Mouse (Mus musculus): ENCODE measurements at regions not wholly inside any gene's neighbourhood (a gene's known extent, or its start where the extent isn't known, plus 50 kb on each side); places are given as distances from the start of the nearest gene placed in this dataset.

GRCm38 (mm10) chr2:160515621-160516020, 130.1 kb upstream of the Top1 start:
- WGBS = 52% methylated on average over 6 of the region's 6 CpGs
- Histone ChIP-seq H3K27me3 (ENCODE audit: control insufficient read depth, insufficient read depth, low read length) (no peaks in the 10 kb centered on the region), H3K4me1 (ENCODE audit: control insufficient read depth, insufficient read depth, insufficient read length) (no peaks in the 10 kb centered on the region), H3K36me3 (ENCODE audit: control insufficient read depth, insufficient read depth, low read length) (no peaks in the 10 kb centered on the region), H3K27ac (ENCODE audit: insufficient read depth, low read length) (no peak overlapping the region), H3K4me3 (ENCODE audit: extremely low read depth, insufficient read depth, insufficient read length) (no peak overlapping the region)
- no peak for DNase-seq (ENCODE audit: low read depth in 1 of 2, low spot score in 2 of 2)
- TF ChIP-seq CTCF (IDR thresholded peaks at IDR 0.05; ENCODE audit: extremely low read depth, insufficient read depth, insufficient read length, insufficient replicate concordance) (no peak), POLR2A (IDR thresholded peaks at IDR 0.05; ENCODE audit: low read depth, low read length) (no peak)

GRCm38 (mm10) chr2:160516526-160516925, 129.2 kb upstream of the Top1 start:
- TF ChIP-seq CTCF (IDR thresholded peaks at IDR 0.05; ENCODE audit: extremely low read depth, insufficient read depth, insufficient read length, insufficient replicate concordance) = no peak
- no peak for TF ChIP-seq POLR2A (IDR thresholded peaks at IDR 0.05; ENCODE audit: low read depth, low read length)
- WGBS = 36% methylated on average over 6 of the region's 6 CpGs
- no peaks in the 10 kb centered on the region for H3K4me1 ChIP-seq (ENCODE audit: control insufficient read depth, insufficient read depth, insufficient read length)
- no peaks in the 10 kb centered on the region for H3K27me3 ChIP-seq (ENCODE audit: control insufficient read depth, insufficient read depth, low read length)
- no peaks in the 10 kb centered on the region for H3K36me3 ChIP-seq (ENCODE audit: control insufficient read depth, insufficient read depth, low read length)
- no peak for DNase-seq (ENCODE audit: low read depth in 1 of 2, low spot score in 2 of 2)
- H3K27ac ChIP-seq (ENCODE audit: insufficient read depth, low read length) = no peak overlapping the region
- H3K4me3 ChIP-seq (ENCODE audit: extremely low read depth, insufficient read depth, insufficient read length) = no peak overlapping the region

GRCm38 (mm10) chr2:160525301-160526205, 120.1 kb upstream of the Top1 start:
- Histone ChIP-seq H3K4me3 (ENCODE audit: extremely low read depth, insufficient read depth, insufficient read length) (no peak overlapping the region), H3K27me3 (ENCODE audit: control insufficient read depth, insufficient read depth, low read length) (no peaks in the 10 kb centered on the region), H3K4me1 (ENCODE audit: control insufficient read depth, insufficient read depth, insufficient read length) (no peaks in the 10 kb centered on the region), H3K27ac (ENCODE audit: insufficient read depth, low read length) (no peak overlapping the region), H3K36me3 (ENCODE audit: control insufficient read depth, insufficient read depth, low read length) (no peaks in the 10 kb centered on the region)
- DNase-seq (ENCODE audit: low read depth in 1 of 2, low spot score in 2 of 2) = no peak
- WGBS = 79% methylated on average over 9 of the region's 9 CpGs
- no peak for TF ChIP-seq CTCF (IDR thresholded peaks at IDR 0.05; ENCODE audit: extremely low read depth, insufficient read depth, insufficient read length, insufficient replicate concordance)
- no peak for TF ChIP-seq POLR2A (IDR thresholded peaks at IDR 0.05; ENCODE audit: low read depth, low read length)

- Histone ChIP-seq H3K27me3 (ENCODE audit: control insufficient read depth, insufficient read depth, low read length) (no peaks in the 10 kb centered on the region), H3K36me3 (ENCODE audit: control insufficient read depth, insufficient read depth, low read length) (no peaks in the 10 kb centered on the region), H3K27ac (ENCODE audit: insufficient read depth, low read length) (no peak overlapping the region), H3K4me1 (ENCODE audit: control insufficient read depth, insufficient read depth, insufficient read length) (no peaks in the 10 kb centered on the region), H3K4me3 (ENCODE audit: extremely low read depth, insufficient read depth, insufficient read length) (no peak overlapping the region)
- TF ChIP-seq POLR2A (IDR thresholded peaks at IDR 0.05; ENCODE audit: low read depth, low read length) (no peak), CTCF (IDR thresholded peaks at IDR 0.05; ENCODE audit: extremely low read depth, insufficient read depth, insufficient read length, insufficient replicate concordance) (no peak)
- WGBS = 92% methylated on average over 8 of the region's 8 CpGs
- no peak for DNase-seq (ENCODE audit: low read depth in 1 of 2, low spot score in 2 of 2)
Measured at GRCm38 (mm10) chr2:160526377-160527125, 119.1 kb upstream of the Top1 start.

- WGBS = 85% methylated on average over 7 of the region's 7 CpGs
- H3K27ac ChIP-seq (ENCODE audit: insufficient read depth, low read length) = no peak overlapping the region
- H3K4me3 ChIP-seq (ENCODE audit: extremely low read depth, insufficient read depth, insufficient read length) = no peak overlapping the region
- no peaks in the 10 kb centered on the region for H3K36me3 ChIP-seq (ENCODE audit: control insufficient read depth, insufficient read depth, low read length)
- DNase-seq (ENCODE audit: low read depth in 1 of 2, low spot score in 2 of 2) = no peak
- H3K4me1 ChIP-seq (ENCODE audit: control insufficient read depth, insufficient read depth, insufficient read length) = no peaks in the 10 kb centered on the region
- TF ChIP-seq POLR2A (IDR thresholded peaks at IDR 0.05; ENCODE audit: low read depth, low read length) = no peak
- no peak for TF ChIP-seq CTCF (IDR thresholded peaks at IDR 0.05; ENCODE audit: extremely low read depth, insufficient read depth, insufficient read length, insufficient replicate concordance)
- no peaks in the 10 kb centered on the region for H3K27me3 ChIP-seq (ENCODE audit: control insufficient read depth, insufficient read depth, low read length)
Measured at GRCm38 (mm10) chr2:160529306-160529705, 116.4 kb upstream of the Top1 start.

GRCm38 (mm10) chr2:160530377-160530776, 115.3 kb upstream of the Top1 start:
- no peak overlapping the region for H3K4me3 ChIP-seq (ENCODE audit: extremely low read depth, insufficient read depth, insufficient read length)
- DNase-seq (ENCODE audit: low read depth in 1 of 2, low spot score in 2 of 2) = no peak
- no peaks in the 10 kb centered on the region for H3K27me3 ChIP-seq (ENCODE audit: control insufficient read depth, insufficient read depth, low read length)
- no peaks in the 10 kb centered on the region for H3K36me3 ChIP-seq (ENCODE audit: control insufficient read depth, insufficient read depth, low read length)
- H3K27ac ChIP-seq (ENCODE audit: insufficient read depth, low read length) = no peak overlapping the region
- no peaks in the 10 kb centered on the region for H3K4me1 ChIP-seq (ENCODE audit: control insufficient read depth, insufficient read depth, insufficient read length)
- WGBS = 65% methylated on average over 3 of the region's 3 CpGs
- TF ChIP-seq CTCF (IDR thresholded peaks at IDR 0.05; ENCODE audit: extremely low read depth, insufficient read depth, insufficient read length, insufficient replicate concordance) (no peak), POLR2A (IDR thresholded peaks at IDR 0.05; ENCODE audit: low read depth, low read length) (no peak)
